Mouse (Mus musculus): Measurements from ENCODE around the gene B3gnt2.
A peak's percentile ranks its signal among the peaks of the same experiment; 100 is the strongest.

The B3gnt2 gene

DNA sequence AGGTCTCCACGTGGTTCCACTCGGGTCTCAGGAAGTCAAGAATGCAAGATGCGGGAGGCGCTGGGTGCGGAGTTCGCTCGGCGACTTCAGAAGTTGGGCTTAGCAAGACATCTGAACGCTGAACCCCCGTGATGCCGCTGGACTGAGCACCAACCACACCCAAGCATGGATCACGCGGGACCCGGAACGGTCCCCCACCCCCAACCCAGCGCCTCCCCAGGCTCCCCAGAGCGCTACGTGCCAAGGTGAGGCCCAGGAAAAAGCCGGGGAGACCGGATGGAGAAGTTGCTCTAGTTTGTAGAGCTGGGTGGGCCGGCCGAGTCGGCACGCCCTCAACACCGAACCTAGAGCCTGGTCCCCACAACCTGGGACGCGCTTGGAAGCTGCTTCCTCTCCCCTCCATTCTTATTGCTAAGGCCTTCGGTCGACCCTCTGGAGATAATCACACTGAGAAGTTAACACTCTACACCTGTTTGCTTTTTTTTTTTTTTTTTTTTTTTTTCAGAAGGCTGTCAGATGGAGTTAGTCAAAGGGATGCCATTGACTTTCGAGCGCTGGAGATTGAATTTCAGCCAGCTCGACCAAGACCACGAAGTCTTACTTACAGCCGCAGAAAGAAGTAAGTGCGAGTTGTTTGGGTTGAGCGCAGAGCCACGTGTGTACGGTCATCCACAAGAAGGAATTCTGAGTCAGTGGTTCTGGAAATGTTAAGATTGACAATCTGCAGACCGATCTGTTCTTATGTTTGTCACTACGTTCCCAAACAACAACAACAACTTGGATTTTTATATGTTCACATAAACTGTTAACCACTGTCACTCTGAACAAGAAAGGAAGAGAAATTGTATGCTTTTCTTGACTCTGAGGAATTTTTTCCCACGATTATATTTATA, at the start of gene B3gnt2:
Gene B3gnt2 (minus strand): TSS at position 627 of the 893 bp plus-strand sequence.
- DNase-seq = peak; percentile 67

DNA sequence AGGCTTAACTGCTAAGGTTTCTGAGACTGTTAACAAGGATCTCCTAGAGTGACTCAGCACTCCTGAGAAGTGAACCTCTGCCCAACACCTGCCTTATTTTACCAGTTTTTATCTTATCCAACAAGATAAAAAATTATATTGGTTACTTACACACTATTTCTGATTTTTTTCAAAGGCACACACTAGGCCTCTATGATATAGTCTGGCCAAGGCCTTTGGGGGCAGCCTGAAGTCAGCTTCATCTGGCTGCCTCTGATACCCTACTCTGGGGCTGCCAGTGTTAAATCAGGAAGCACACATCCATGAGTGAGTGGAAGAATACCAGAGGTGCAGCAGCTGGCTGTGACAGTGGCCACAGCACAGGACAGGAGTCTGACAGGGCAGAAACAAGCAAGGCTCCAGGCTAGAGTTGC, 45.7 kb upstream of the B3gnt2 start:
- DNase-seq = no peak

DNA sequence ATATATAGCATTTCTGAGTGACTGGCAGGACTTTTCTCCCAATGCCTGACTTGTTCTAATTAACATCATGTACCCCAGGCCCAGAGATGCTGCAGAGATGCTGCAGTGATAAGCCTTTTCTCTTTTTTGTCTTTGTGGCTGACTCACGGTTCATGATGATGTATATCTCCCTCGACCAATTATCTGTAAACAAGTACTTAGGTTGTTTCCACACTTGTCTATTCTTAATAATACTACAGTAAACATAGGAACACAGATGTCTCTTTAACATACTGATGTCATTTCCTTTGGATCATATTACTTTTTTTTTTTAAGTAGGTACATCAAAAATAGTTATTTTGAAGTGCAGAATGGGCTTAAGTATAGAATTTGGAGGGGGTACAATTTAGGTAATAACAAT, 42.2 kb upstream of the B3gnt2 start:
- no peak for DNase-seq

DNA sequence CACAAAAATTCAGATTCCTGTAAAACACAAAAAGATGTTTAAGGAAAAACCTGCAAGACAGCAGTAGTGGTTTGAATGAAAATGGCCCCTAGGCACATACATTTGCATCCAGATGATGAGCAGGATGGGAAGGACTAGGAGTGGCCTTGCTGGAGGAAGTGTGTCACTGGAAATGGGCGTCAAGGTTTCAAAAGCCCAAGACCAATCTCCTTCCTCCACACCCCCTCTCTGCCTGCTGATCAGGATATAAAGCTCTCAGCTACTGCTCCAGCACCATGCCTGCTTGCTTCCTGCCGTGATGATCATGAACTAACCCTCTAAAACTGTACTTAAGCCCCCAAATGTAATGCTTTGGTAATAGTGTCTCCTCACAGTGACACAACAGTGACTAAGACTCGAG, 39.3 kb upstream of the B3gnt2 start:
- no peak for DNase-seq

DNA sequence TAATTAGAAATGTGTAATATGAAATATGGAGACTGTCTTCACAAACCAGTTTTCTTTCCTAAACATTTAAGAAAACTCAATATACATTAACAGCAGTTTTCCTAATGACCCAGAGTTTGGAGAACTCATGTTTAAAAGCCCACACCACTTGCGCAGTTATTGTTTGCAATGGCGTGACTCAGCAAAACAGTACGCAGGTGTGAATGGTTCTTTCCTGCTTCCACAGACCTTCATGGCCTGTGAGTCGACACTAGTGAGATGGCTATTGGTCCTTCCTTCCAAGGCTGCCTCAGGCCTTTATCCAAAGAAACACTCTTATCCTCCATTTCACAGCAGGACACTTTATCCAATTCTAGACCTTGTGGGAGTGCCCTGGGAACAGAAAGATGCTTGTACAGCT, 36.9 kb upstream of the B3gnt2 start:
- no peak for DNase-seq

DNA sequence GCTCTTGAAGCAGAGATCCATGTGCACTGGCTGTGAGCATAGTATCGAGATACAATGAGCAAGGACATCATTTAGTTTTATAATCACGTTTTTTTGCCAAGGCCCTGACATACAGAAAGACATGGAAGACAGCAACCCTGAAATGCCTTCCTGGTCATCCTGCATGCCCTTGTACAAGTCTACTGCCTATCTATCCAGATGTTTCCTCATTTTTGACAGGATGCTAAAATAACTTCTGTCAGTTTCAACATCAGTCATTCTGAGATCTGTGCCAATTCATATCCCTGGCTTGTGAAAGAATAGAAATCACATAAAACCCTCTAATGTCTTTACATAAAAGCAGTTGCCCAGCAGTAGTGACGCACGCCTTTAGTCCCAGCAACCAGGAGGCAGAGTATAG, 36.4 kb upstream of the B3gnt2 start:
- DNase-seq = no peak

DNA sequence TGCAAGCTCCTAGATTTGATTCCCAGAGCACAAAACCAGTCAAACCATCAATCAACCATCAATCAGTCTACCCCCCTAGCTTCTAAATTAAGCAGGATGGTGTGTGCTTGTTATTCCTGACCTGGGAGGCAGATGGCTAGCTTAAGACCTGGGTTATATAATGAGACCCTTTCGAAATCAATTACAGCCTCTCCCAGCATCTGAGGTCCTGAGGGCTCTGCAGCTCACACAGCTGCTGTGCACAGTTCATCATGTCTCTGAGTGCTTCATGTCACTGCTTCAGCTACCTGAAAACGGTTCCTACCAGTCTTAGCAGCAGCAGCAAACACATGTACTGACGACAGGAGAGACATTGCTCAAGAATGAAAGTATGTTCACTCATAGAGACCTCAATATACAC, 32.3 kb upstream of the B3gnt2 start:
- no peak for DNase-seq

DNA sequence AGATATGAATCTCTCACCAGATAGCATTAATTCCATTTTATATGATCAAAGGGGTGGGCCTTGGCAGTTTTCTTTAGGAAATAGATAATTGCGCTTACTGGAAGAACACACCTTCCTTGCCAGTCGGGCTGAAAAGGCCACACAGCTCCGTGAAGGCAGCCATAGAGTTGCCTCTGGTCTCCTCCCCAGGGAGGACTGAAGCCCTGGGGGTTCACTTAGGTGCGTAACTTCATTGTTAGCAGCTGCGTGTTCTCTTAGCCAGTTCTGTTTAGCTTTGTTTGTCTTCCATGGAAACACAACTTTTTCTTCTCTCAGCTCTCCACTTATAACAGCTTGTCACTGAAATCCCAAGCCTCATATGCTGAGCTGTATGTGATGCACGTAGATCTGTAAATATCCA, 31.7 kb upstream of the B3gnt2 start:
- no peak for DNase-seq

DNA sequence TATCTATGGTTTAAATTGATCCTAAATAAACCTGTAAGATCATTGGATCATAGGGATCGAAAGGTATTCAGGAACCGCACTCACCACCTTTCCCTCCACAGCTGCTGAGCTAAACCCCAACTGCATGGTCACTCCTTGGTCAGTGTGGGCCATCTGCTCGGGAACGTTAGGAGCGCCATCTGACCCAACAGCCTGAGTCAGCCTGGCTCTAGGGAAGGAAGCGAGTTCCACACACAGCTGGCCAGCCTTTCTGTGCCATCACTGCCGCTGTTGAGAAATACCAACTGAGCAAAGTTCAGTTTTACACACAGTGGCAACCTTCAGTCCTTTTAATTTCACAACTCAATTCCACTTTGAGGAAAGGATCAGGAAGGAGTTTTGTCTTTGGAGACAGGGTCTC, 31.1 kb upstream of the B3gnt2 start:
- no peak for DNase-seq

DNA sequence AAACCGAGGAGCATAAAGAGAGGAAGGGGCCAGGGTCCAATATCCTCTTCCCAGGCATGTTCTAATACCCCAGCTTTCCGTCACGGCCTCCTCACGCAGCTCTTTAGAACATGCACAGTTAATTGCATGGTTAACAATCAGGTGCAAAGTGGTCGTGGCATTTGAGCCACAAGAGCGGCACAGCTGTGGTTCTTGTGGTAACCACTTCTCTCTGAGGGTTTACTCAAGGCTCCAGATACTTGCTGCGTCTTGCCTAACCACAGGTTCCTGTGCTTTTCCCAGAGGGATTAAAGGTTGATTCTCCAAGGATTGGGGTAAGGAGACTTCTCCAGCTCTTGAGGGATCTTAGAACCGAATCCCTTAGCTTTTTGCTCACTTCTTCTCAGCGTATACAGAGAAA, 30.5 kb upstream of the B3gnt2 start:
- DNase-seq = no peak

DNA sequence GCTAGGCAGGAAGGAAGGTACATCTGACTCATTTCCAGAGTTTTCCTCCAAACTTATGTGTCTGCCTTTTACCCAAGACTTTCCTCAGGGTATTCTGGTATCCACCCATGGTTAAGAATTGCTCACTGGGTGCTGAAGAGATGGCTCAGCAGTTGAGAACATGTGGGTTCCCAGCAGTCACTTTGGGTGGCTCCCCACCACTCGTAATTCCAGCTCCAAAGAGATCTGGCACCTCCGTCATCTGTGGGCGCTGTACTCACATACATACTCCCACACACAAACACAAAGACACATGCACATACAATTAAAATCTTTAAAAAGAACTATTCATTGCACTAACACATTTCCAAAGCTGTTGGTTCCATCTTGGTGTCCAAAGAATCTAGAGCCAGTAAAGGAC, 28.5 kb upstream of the B3gnt2 start:
- no peak for DNase-seq

DNA sequence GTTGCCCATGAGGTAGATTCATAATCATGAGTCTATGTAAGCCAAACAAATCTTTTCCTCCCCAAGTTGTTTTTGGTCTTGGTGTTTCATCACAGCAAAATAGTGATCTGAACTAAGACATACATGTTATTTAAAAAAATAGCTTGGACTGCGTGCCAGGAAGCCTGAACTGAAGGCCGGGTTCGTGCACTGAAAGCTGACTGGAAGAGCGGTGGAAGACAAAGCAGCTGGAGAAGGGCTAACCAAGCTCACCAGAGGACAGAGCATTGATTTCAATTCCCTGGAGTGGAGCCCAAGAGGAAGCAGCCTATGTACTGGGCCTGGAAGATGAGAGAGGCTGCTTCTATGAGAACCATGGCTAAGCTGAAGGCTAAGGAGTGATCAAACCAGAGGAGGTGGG, 26.2 kb upstream of the B3gnt2 start:
- DNase-seq = peak; percentile 46

DNA sequence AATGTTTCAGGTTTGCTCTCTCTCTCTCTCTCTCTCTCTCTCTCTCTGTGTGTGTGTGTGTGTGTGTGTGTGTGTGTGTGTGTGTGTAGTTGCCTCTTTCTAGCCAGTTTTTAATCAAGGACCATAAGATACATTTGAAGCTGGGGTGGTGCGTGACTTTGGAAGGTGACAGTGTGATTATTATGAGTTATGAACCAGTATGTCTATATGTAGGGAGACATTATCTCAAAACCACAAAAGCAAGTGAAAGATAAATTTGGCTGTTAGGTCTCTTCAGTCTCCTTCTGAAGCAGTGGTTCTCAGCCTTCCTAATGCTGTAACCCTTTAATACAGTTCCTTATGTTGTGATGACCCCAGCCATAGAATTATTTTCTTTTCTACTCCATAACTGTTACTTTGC, 24.6 kb upstream of the B3gnt2 start:
- DNase-seq = no peak

DNA sequence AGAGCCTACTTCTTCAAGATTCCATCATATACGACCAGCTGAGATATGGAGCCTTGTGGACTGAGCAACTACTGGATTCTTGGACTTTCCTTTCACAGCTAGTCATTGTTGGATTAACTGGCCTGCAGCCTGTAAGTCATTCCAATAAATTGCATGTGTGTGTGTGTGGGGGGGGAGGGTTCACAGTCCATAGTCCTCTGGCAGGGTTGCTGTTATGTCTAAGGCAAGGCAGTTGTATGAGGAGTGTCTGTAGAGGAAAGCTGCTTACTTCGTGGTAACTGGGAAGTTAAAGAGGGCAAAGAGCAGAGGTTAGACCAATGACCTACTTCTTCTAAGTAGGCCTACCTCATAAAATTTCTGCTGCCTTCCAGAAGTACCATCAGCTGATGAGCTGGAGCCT, 22.9 kb upstream of the B3gnt2 start:
- peak; percentile 36 for DNase-seq

DNA sequence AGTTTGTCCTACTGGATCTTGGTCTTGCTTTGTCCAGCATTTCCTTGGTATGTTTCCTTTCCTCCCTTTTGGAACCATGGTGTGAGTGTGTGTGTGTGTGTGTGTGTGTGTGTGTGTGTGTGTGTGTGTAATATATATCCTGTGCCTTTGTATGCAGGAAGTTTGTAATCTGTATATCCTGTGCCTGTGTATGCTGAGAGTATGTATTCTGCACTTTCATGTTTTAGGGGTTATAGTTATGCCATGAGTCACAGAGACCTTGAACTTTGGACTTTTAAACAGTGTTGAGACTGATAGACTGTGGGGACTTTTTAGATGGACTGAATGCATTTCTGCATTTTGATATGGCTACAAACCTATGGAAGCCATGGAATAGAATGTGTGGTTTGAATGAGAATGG, 22.2 kb upstream of the B3gnt2 start:
- DNase-seq = no peak

DNA sequence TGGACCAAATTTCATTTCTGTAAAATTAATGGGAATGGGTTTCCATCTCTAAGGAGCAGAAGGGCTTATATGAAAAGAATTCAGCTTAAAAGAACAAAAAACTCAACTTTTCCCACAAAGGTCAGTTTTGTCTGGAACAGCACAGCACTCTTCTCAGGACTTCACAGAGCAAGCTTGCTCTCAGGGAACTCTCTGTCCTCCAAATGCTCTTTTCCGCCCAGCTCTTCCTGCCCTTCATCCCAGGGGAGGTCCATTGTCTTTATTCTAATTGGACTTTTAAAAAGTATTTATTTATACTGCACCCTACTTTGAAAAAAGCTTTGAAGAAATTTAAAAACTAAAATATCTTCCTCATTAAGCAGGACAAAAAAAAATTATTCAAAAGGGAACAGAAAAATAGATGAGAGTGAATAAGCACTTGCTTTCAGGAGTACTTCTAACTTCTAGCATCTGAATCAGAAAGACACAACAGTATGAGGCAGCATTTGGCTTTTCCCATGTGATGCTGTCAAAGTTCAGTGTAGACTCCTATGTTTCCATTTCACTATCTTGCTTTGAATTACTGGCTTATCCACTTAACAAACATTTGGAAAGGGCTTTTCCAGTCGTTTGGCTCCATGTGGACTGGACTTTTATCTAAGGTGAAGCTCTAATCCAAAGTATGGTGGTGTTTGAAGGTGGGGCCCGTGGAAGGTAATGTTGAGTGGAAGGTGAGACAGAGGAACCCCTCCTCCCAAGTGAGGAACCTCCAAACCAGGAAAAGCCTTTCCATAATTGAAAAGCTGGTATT, 19.8 kb upstream of the B3gnt2 start:
- no peak for DNase-seq

DNA sequence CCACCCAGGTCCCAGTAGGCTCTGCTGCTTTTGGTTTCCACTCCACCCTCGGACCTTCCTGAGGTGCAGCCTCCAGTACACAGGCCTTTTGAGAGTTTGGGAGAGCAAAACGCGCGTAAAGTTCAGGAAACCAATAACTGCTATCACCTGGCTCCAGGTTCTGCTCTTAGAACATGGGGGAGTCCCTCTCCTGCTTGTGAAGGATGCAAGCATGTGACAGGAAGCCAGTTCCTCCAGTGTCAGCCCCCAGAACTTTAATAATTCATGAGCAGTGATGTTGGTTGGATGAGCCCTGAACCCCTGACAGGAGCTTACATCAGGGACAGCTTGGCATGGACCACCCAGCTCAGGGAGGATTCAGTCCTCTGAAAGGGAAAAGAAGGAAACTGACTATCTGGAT, 18.9 kb upstream of the B3gnt2 start:
- no peak for DNase-seq

DNA sequence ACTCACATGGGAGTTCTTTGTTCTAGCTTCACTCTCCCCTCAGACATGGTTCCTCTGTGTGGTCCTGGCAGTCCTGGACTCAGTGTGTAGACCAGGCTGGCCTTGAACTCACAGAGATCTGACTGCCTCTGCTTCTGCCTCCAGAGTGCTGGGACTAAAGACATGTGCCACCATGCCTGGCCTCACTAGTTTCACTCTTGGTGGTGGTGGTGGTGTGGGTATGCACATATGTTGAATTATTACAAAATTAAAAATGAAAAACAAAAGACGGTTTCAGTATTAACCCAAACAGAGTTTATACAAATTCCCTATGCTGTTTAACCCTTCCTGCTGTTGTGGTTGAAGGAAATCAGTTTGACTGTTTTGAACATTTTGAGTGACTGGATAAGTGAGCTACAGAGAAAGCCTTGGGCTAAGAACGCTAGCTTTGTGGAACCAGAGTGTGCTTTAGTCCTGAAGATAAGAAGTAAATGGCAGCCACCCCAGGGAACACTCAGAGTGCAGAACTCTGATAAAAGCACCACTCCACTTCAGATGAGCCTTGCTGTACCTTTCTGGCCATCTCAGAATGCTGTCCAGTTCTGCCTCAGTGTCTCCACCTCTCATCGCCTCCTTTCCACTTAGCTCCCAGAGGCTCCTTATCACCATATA, 16.0 kb upstream of the B3gnt2 start:
- no peak for DNase-seq

DNA sequence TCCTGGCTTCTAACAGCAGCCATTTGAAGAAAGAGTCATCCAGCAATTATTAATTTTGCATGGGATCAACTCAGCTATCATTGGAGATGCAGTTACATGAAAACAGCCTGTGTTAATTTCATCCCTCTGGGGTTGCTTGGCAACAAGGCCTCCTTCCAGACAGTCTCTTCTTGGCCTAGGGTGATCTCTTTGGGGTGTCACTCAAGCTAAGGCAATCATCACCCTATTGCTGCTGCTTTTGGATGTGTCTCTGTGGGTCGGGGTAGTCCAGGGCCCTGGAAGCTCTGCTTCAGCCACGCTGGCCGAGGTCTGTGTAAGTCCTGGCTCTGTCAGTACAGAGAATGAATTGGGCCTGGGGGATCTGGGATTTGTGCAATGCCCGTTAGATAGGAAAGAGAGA, 14.5 kb upstream of the B3gnt2 start:
- DNase-seq = no peak

DNA sequence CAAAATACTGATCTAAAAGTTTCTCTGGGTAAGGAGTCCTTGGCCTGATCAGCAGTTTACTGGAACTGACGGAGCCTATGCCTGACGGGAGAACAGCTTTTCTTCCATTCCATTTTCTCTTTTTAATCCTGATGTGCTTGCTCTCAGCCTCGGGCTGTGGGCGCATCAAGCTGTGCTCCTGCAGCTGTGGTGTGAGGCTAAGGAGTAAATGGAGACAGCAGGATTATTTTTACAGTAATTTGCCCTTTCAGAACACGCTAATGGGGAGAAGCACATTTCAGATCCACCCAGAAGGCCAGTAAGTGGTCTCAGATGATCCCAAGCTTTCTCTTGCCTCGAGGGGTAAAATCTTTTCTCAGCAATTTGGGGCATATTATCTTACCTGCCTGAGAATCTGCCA, 14.0 kb upstream of the B3gnt2 start:
- DNase-seq = no peak

DNA sequence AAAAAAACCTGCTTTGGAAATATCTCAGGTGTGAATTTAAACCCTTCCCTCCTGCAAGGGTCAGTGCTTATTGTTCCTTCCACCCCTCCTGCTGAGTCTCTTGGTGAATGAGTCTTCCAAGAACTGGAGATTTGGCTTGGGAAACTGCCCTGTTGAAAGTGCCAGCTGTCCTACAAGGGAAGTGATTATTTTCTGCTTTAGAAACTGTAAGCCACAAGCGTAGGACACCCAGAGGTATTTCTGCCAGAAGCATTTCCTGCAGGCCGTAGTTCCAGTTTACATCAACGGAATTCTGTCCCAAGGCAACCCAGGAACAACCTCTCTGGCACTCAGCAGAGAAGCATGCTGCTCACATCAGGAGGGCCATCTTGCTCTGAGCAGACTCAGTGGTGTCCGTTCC, 12.6 kb upstream of the B3gnt2 start:
- DNase-seq = no peak

DNA sequence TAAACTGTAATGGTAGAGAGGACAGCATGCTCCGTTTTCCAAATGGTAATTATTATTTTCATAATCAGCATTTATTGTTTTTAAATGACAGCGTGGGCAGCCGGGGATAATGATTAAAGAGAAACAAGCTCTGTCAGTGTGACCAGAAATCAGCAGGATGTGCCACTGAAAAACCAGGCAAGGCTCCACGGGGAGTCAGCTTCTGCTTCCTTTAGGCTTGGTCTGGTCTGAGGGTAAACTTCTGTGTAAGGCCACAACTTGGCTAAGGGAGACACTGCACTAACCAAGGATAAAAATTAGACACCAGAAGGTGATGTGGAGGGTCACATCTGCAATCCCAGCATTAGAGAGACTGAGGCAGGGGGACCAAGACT, 11.5 kb upstream of the B3gnt2 start:
- no peak for DNase-seq

DNA sequence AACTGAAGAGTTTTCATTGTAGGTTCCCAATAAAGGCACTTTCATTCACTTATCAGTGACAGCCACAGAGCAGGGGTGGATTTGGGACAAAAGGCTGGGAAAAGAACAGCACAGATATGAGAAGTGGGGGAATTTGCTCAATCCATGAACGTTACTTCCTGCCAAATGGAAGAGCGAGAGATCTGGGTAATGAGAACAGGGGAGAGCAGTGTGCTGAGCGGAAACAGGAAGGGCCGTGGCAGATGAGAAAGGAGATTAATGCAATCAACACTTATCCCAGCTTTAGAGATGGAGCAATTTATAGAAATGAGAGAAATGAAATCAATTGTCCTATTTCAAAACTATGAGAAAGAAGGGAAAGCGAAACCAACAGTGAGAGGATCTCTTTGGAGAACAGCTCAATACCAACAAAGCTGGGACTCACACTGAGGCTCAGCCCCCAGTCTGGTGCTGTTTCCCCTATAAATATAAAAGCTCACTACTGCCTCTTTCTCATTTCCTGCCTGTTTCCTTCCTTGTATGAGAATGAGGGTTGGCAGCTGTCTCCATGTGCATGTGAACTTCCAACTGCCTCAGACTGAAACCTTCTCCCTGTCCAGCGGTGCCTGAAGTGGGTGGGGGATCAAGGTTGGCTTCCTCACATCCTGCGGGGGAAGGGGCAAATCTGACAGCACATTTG, 11.0 kb upstream of the B3gnt2 start:
- peak; percentile 47 for DNase-seq

Measured in kidney, postnatal 10 days (tissue).